ENCODE assay signal across 21 mouse cellular contexts in genomic region chr7:103477106-103477505, GRCm38 (mm10). TPM values are rescaled to one million over a fixed set of nuclear protein-coding genes. Genes with fewer than 3 reads are reported as not detected.
DNase-seq lines count a peak whose midpoint lies in the region; ATAC-seq and TF ChIP-seq lines count a peak whose summit lies in the region.
"Not testable (repeated sequence)": the region's sequence is repeated elsewhere in the genome, so short reads cannot be mapped to it uniquely, and the experiment has no call there.
"Had no signal": no experiment of that assay in that cellular context is flagged by ENCODE, and none has a peak within 500 bp of the region (broad histone marks: within the 10 kb centered on the region; RNA-seq: fewer than 3 reads in every experiment).

No protein-coding gene starts in this region.

- not testable (repeated sequence) for H3K4me1 ChIP-seq in forebrain, embryonic 14.5 days (ENCODE audit: control insufficient read depth, insufficient read depth, low read length); hindbrain, embryonic 13.5 days (replicated peaks); hindbrain, embryonic 16.5 days (ENCODE audit: control insufficient read depth, insufficient read depth, low read depth, low read length); kidney, adult 2 months (ENCODE audit: control insufficient read depth, insufficient read depth, low read length); midbrain, postnatal 0 days (ENCODE audit: insufficient read depth, low read length); neural tube, embryonic 14.5 days (ENCODE audit: control insufficient read depth, insufficient read depth, low read length)

- peak; percentile 0 for DNase-seq in forebrain, embryonic 14.5 days (ENCODE audit: low spot score)
- DNase-seq in kidney, adult 2 months = peak; percentile 12
- DNase-seq in midbrain, postnatal 0 days (ENCODE audit: low spot score) = peak; percentile 2

- ATAC-seq in forebrain, embryonic 14.5 days; midbrain, postnatal 0 days (ENCODE audit: low FRiP score): not testable (repeated sequence)
- 0 out of 2 replicates have a peak, but pooled peaks have one; percentile 36 for ATAC-seq in hindbrain, embryonic 13.5 days (ENCODE audit: low FRiP score)
- ATAC-seq in hindbrain, embryonic 16.5 days = peak; percentile 63; the same call in 1 of the 2 replicates
- peak; percentile 51; the same call in 1 of the 2 replicates for ATAC-seq in neural tube, embryonic 14.5 days (ENCODE audit: low read depth)

- H3K9ac ChIP-seq in forebrain, embryonic 14.5 days (ENCODE audit: low read length); hindbrain, embryonic 13.5 days; hindbrain, embryonic 16.5 days (ENCODE audit: low read depth, low read length); midbrain, postnatal 0 days (replicated peaks; ENCODE audit: low read length, poor library complexity, severe bottlenecking); neural tube, embryonic 14.5 days (replicated peaks; ENCODE audit: low read depth, low read length): not testable (repeated sequence)

- not testable (repeated sequence) for H3K9me3 ChIP-seq in forebrain, embryonic 14.5 days (replicated peaks; ENCODE audit: control insufficient read depth, low read length); hindbrain, embryonic 13.5 days; hindbrain, embryonic 16.5 days (ENCODE audit: control insufficient read depth, low read length); midbrain, postnatal 0 days (ENCODE audit: low read length); neural tube, embryonic 14.5 days (ENCODE audit: control insufficient read depth, low read length)

- H3K36me3 ChIP-seq in forebrain, embryonic 14.5 days (ENCODE audit: control insufficient read depth, insufficient read depth, low read length); hindbrain, embryonic 13.5 days; hindbrain, embryonic 16.5 days (ENCODE audit: control insufficient read depth, insufficient read depth, low read length); kidney, adult 2 months (ENCODE audit: control insufficient read depth, insufficient read depth, low read length); midbrain, postnatal 0 days (ENCODE audit: insufficient read depth, low read length); neural tube, embryonic 14.5 days (ENCODE audit: control insufficient read depth, insufficient read depth, low read length): not testable (repeated sequence)

- H3K4me2 ChIP-seq in forebrain, embryonic 14.5 days (ENCODE audit: low read length); hindbrain, embryonic 13.5 days; hindbrain, embryonic 16.5 days (ENCODE audit: low read length); midbrain, postnatal 0 days (ENCODE audit: low read depth, low read length, poor library complexity, severe bottlenecking); neural tube, embryonic 14.5 days (ENCODE audit: low read depth, low read length): not testable (repeated sequence)

- 87% methylated on average over 9 of the region's 9 CpGs for WGBS in forebrain, embryonic 14.5 days
- 89% methylated on average over 9 of the region's 9 CpGs for WGBS in hindbrain, embryonic 13.5 days
- 84% methylated on average over 9 of the region's 9 CpGs for WGBS in hindbrain, embryonic 16.5 days
- 76% methylated on average over 9 of the region's 9 CpGs for WGBS in kidney, adult 2 months
- WGBS in midbrain, postnatal 0 days = 89% methylated on average over 9 of the region's 9 CpGs
- 88% methylated on average over 9 of the region's 9 CpGs for WGBS in neural tube, embryonic 14.5 days

- H3K4me3 ChIP-seq in forebrain, embryonic 14.5 days (ENCODE audit: low read depth, low read length); hindbrain, embryonic 13.5 days; hindbrain, embryonic 16.5 days (ENCODE audit: low read length); kidney, adult 2 months (ENCODE audit: insufficient read depth, low read depth, low read length); midbrain, postnatal 0 days (ENCODE audit: low read depth, low read length); neural tube, embryonic 14.5 days (ENCODE audit: low read depth, low read length): not testable (repeated sequence)

- TF ChIP-seq POLR2A in kidney, adult 2 months (IDR thresholded peaks at IDR 0.05; ENCODE audit: low read depth, low read length) = not testable (repeated sequence)

- TF ChIP-seq CTCF in kidney, adult 2 months (conservative IDR thresholded peaks at IDR 0.05; ENCODE audit: insufficient read depth, insufficient read length, low read depth, low read length); midbrain, postnatal 0 days (IDR thresholded peaks at IDR 0.05): not testable (repeated sequence)

- H3K27ac ChIP-seq in forebrain, embryonic 14.5 days (ENCODE audit: low read depth, low read length); hindbrain, embryonic 13.5 days; hindbrain, embryonic 16.5 days (ENCODE audit: low read depth, low read length); kidney, adult 2 months (ENCODE audit: insufficient read depth, low read depth, low read length); midbrain, postnatal 0 days (ENCODE audit: low read depth, low read length); neural tube, embryonic 14.5 days (ENCODE audit: low read depth, low read length): not testable (repeated sequence)

- H3K27me3 ChIP-seq in forebrain, embryonic 14.5 days (replicated peaks; ENCODE audit: control insufficient read depth, insufficient read depth, low read length); hindbrain, embryonic 13.5 days; hindbrain, embryonic 16.5 days (replicated peaks; ENCODE audit: control insufficient read depth, insufficient read depth, low read length); kidney, adult 2 months (replicated peaks; ENCODE audit: control insufficient read depth, insufficient read depth, low read length); midbrain, postnatal 0 days (ENCODE audit: insufficient read depth, low read length); neural tube, embryonic 14.5 days (ENCODE audit: control insufficient read depth, insufficient read depth, low read length): not testable (repeated sequence)

RNA-seq across cellular contexts. Expression of gene Olfr608, which starts 7.4 kb away (rescaled TPM):
- polyA plus RNA-seq in forebrain, embryonic 14.5 days (2014; fragmentation: Nextera tagmentation; extraction: Ambion mirVana) = not detected in 2 replicates
- not detected in 2 replicates for polyA plus RNA-seq in hindbrain, embryonic 13.5 days (2015; fragmentation: Nextera tagmentation; extraction: Ambion mirVana)
- not detected in 2 replicates for polyA plus RNA-seq in hindbrain, embryonic 16.5 days (2015; fragmentation: Nextera tagmentation; extraction: Ambion mirVana)
- polyA plus RNA-seq in kidney, adult 2 months (2012; rRNA removed) = not detected in 2 replicates
- total RNA-seq in midbrain, postnatal 0 days (2014; rRNA removed) = not detected in 2 replicates
- not detected in 2 replicates for polyA plus RNA-seq in midbrain, postnatal 0 days (2015; fragmentation: Nextera tagmentation; extraction: Ambion mirVana)
- polyA plus RNA-seq in neural tube, embryonic 14.5 days (2014; fragmentation: Nextera tagmentation; extraction: Ambion mirVana) = not detected in 2 replicates
- total RNA-seq: adrenal gland, adult 2 months; adrenal gland, postnatal 10 days; adrenal gland, postnatal 25 days; adrenal gland, postnatal 4 days; ES-E14; MEL had no signal
- polyA plus RNA-seq: adrenal gland, adult 2 months; C2C12; cerebellum, adult 2 months; cortical plate, adult 2 months; embryonic facial prominence, embryonic 10.5 days; embryonic facial prominence, embryonic 12.5 days; embryonic facial prominence, embryonic 14.5 days; forebrain, embryonic 11.5 days; forebrain, embryonic 13.5 days; forebrain, embryonic 16.5 days had no signal

RNA-seq across cellular contexts. Expression of gene Olfr607, which starts 13.2 kb away (rescaled TPM):
- not detected in 2 replicates for polyA plus RNA-seq in forebrain, embryonic 14.5 days (2014; fragmentation: Nextera tagmentation; extraction: Ambion mirVana)
- not detected in 2 replicates for polyA plus RNA-seq in hindbrain, embryonic 13.5 days (2015; fragmentation: Nextera tagmentation; extraction: Ambion mirVana)
- not detected in 2 replicates for polyA plus RNA-seq in hindbrain, embryonic 16.5 days (2015; fragmentation: Nextera tagmentation; extraction: Ambion mirVana)
- polyA plus RNA-seq in kidney, adult 2 months (2012; rRNA removed) = not detected in 2 replicates
- total RNA-seq in midbrain, postnatal 0 days (2014; rRNA removed) = not detected in 2 replicates
- polyA plus RNA-seq in midbrain, postnatal 0 days (2015; fragmentation: Nextera tagmentation; extraction: Ambion mirVana) = not detected in 2 replicates
- polyA plus RNA-seq in neural tube, embryonic 14.5 days (2014; fragmentation: Nextera tagmentation; extraction: Ambion mirVana) = not detected in 2 replicates
- total RNA-seq: adrenal gland, adult 2 months; adrenal gland, postnatal 10 days; adrenal gland, postnatal 25 days; adrenal gland, postnatal 4 days; ES-E14; MEL had no signal
- polyA plus RNA-seq: adrenal gland, adult 2 months; C2C12; cerebellum, adult 2 months; cortical plate, adult 2 months; embryonic facial prominence, embryonic 10.5 days; embryonic facial prominence, embryonic 12.5 days; embryonic facial prominence, embryonic 14.5 days; forebrain, embryonic 11.5 days; forebrain, embryonic 13.5 days; forebrain, embryonic 16.5 days had no signal

RNA-seq across cellular contexts. Expression of gene Olfr609, which starts 20.8 kb away (rescaled TPM):
- polyA plus RNA-seq in forebrain, embryonic 14.5 days (2014; fragmentation: Nextera tagmentation; extraction: Ambion mirVana) = not detected in 2 replicates
- polyA plus RNA-seq in hindbrain, embryonic 13.5 days (2015; fragmentation: Nextera tagmentation; extraction: Ambion mirVana) = not detected in 2 replicates
- polyA plus RNA-seq in hindbrain, embryonic 16.5 days (2015; fragmentation: Nextera tagmentation; extraction: Ambion mirVana) = not detected in 2 replicates
- polyA plus RNA-seq in kidney, adult 2 months (2012; rRNA removed) = not detected in 2 replicates
- total RNA-seq in midbrain, postnatal 0 days (2014; rRNA removed) = not detected in 2 replicates
- not detected in 2 replicates for polyA plus RNA-seq in midbrain, postnatal 0 days (2015; fragmentation: Nextera tagmentation; extraction: Ambion mirVana)
- not detected in 2 replicates for polyA plus RNA-seq in neural tube, embryonic 14.5 days (2014; fragmentation: Nextera tagmentation; extraction: Ambion mirVana)
- total RNA-seq: adrenal gland, adult 2 months; adrenal gland, postnatal 10 days; adrenal gland, postnatal 25 days; adrenal gland, postnatal 4 days; ES-E14; MEL had no signal
- polyA plus RNA-seq: adrenal gland, adult 2 months; C2C12; cerebellum, adult 2 months; cortical plate, adult 2 months; embryonic facial prominence, embryonic 10.5 days; embryonic facial prominence, embryonic 12.5 days; embryonic facial prominence, embryonic 14.5 days; forebrain, embryonic 11.5 days; forebrain, embryonic 13.5 days; forebrain, embryonic 16.5 days had no signal

RNA-seq across cellular contexts. Expression of gene Olfr606, which starts 28.3 kb away (rescaled TPM):
- not detected in 2 replicates for polyA plus RNA-seq in forebrain, embryonic 14.5 days (2014; fragmentation: Nextera tagmentation; extraction: Ambion mirVana)
- polyA plus RNA-seq in hindbrain, embryonic 13.5 days (2015; fragmentation: Nextera tagmentation; extraction: Ambion mirVana) = not detected in 2 replicates
- not detected in 2 replicates for polyA plus RNA-seq in hindbrain, embryonic 16.5 days (2015; fragmentation: Nextera tagmentation; extraction: Ambion mirVana)
- polyA plus RNA-seq in kidney, adult 2 months (2012; rRNA removed) = not detected in 2 replicates
- not detected in 2 replicates for total RNA-seq in midbrain, postnatal 0 days (2014; rRNA removed)
- not detected in 2 replicates for polyA plus RNA-seq in midbrain, postnatal 0 days (2015; fragmentation: Nextera tagmentation; extraction: Ambion mirVana)
- not detected in 2 replicates for polyA plus RNA-seq in neural tube, embryonic 14.5 days (2014; fragmentation: Nextera tagmentation; extraction: Ambion mirVana)
- total RNA-seq: adrenal gland, adult 2 months; adrenal gland, postnatal 10 days; adrenal gland, postnatal 25 days; adrenal gland, postnatal 4 days; ES-E14; MEL had no signal
- polyA plus RNA-seq: adrenal gland, adult 2 months; C2C12; cerebellum, adult 2 months; cortical plate, adult 2 months; embryonic facial prominence, embryonic 10.5 days; embryonic facial prominence, embryonic 12.5 days; embryonic facial prominence, embryonic 14.5 days; forebrain, embryonic 11.5 days; forebrain, embryonic 13.5 days; forebrain, embryonic 16.5 days had no signal

RNA-seq across cellular contexts. Expression of gene Olfr605, which starts 31.9 kb away (rescaled TPM):
- not detected in 2 replicates for polyA plus RNA-seq in forebrain, embryonic 14.5 days (2014; fragmentation: Nextera tagmentation; extraction: Ambion mirVana)
- polyA plus RNA-seq in hindbrain, embryonic 13.5 days (2015; fragmentation: Nextera tagmentation; extraction: Ambion mirVana) = not detected in 2 replicates
- not detected in 2 replicates for polyA plus RNA-seq in hindbrain, embryonic 16.5 days (2015; fragmentation: Nextera tagmentation; extraction: Ambion mirVana)
- polyA plus RNA-seq in kidney, adult 2 months (2012; rRNA removed) = not detected in 2 replicates
- not detected in 2 replicates for total RNA-seq in midbrain, postnatal 0 days (2014; rRNA removed)
- not detected in 2 replicates for polyA plus RNA-seq in midbrain, postnatal 0 days (2015; fragmentation: Nextera tagmentation; extraction: Ambion mirVana)
- polyA plus RNA-seq in neural tube, embryonic 14.5 days (2014; fragmentation: Nextera tagmentation; extraction: Ambion mirVana) = not detected in 2 replicates
- total RNA-seq: adrenal gland, adult 2 months; adrenal gland, postnatal 10 days; adrenal gland, postnatal 25 days; adrenal gland, postnatal 4 days; ES-E14; MEL had no signal
- polyA plus RNA-seq: adrenal gland, adult 2 months; C2C12; cerebellum, adult 2 months; cortical plate, adult 2 months; embryonic facial prominence, embryonic 10.5 days; embryonic facial prominence, embryonic 12.5 days; embryonic facial prominence, embryonic 14.5 days; forebrain, embryonic 11.5 days; forebrain, embryonic 13.5 days; forebrain, embryonic 16.5 days had no signal
